Mouse (Mus musculus) heart, postnatal 36 days (tissue): Measurements from ENCODE around the gene Spsb2. TPM values are rescaled to one million over a fixed set of nuclear protein-coding genes. Genes with fewer than 3 reads are reported as not detected.
"Not testable (repeated sequence)": the region's sequence is repeated elsewhere in the genome, so short reads cannot be mapped to it uniquely, and the experiment has no call there.

ENCODE experiments used
- DNase-seq, 2 experiments: peaks; one replicate each; pipeline ENCODE4 v3.0.0; 2021 to 2022
- intact Hi-C: fragments of 180-260 bp; cut with DNase I; formaldehyde crosslinking; loops from one replicate; pipeline ENCODE4 v1.15.1; 2025
- total RNA-seq, 2 experiments: library from RNA; stranded (reverse); gene quantifications; 2 replicates each; pipeline ENCODE4 v1.2.3; 2021

The Spsb2 gene
- total RNA-seq, 2 experiments from 2014 or later: 3.6 to 4.9 TPM

DNA sequence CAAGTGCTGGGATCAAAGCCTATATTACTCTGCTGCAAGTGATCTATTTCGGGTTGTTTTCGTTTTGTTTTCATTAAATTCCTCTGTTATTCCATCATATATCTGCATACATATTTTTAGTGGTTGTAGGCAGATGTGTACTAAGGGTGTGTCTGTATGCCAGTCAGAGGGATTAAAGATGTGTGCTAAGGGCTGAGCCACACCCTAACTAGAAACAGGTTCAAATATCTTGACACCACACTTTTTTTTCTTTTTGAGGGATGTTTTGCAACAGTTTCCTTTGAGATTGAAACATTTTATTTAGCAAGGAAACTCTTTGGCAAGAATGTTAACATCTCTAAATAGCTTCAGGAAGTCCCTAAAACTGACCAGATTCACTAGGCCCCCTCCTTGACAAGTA lies 12.3 kb upstream of the Spsb2 start:
- intact Hi-C loops: no loop called here
- DNase-seq: no peak

GRCm38 (mm10) chr6:124802400-124802799 lies 6.1 kb upstream of the Spsb2 start:
- intact Hi-C loops, DNase-seq: not testable (repeated sequence)

- no peak for DNase-seq
- intact Hi-C loops: no loop called here
Observed at GRCm38 (mm10) chr6:124803061-124803460, 5.4 kb upstream of the Spsb2 start.

- not testable (repeated sequence) for DNase-seq
- intact Hi-C loops: loop anchor here (2.0 kb wide), 1 partner anchor 47 kb away; the partner anchor contains the start of genes Atn1 and Gm45234
Observed at GRCm38 (mm10) chr6:124803691-124804090, 4.8 kb upstream of the Spsb2 start.

- no peak for DNase-seq
- intact Hi-C loops: loop anchor here (2.0 kb wide), 1 partner anchor 48 kb away; the partner anchor contains the start of genes Atn1 and Gm45234
Observed at GRCm38 (mm10) chr6:124804341-124804740, 4.1 kb upstream of the Spsb2 start.

DNA sequence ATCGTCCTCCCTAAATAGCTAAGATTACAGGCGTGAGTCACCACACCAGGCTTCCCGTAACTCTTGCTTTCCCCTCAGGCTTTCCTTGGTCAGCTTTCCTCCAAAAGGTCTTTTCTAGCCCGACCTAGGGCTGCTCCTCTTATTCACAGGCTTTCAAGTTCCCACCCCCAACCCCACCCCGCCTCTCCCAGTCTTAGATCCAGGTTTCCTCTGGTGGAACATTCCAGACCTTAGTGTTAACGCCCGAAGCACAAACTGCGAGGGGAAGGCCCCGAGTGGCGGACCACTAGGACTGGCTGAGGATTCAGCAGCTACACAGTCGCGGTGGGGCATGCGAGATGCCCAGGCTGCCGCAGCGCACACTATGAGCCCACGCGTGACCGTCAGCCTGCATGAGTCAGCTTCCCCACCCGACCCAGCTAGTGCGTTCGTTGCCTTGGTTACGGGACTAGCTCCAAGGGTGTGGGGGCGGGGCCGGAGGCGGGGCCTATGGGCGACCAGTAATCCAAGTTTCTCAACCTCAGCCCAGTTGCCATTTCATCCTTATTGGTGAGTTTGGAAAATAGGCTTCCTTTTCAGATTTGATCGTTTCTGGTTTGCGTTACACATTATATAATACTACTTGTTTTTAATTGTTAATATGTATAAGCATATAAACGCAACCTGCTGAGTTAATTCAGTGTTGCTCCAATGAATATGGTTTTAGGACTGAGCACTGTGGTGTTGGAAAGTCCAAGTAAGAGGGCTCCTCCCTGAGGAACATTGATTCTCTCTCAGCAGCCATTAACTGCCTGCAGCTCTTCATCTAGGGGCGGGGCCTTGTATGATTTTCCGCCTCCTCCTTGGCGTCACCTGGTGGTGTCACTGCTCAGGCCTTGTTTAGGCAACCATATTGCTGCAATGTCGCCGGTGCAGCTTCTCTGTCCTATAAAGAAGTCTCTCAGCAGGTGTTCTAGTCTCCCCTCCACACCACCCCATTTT lies 2.8 kb upstream of the Spsb2 start:
- DNase-seq: peak; percentile 94 to 95
- intact Hi-C loops: loop anchor here (1.0 to 5.0 kb wide), 3 partner anchors 10 to 103 kb away; partner anchors contain the start of genes Atn1 and Gm45234

DNA sequence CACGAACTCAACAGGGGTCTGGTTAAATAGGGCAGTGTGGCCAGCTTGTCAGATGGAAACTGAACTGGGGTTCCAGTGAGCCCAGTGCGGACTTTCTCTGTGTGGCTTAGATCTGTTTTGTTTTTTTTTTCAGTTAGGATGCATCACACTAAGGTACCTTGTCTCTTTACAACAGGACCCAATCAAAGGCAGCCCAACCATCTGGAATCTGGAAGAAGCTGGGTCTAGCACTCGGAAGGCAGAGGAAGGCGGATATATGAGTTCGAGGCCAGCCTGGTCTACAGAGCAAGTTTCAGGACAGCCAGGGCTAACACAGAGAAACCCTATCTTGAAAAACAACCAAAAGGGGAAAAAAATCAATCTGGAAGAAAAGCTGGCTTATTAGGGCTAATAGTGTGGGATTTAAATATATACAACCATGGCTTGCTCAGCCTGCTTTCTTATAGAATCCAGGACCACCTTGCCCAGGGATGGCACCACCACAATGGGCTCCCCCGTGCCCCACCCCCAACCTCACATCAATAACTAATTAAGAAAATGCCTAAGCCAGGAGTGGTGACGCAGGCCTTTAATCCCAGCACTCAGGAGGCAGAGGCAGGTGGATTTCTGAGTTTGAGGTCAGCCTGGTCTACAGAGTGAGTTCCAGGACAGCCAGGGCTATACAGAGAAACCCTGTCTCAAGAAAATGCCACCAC lies 1.9 kb upstream of the Spsb2 start:
- intact Hi-C loops: loop anchor here (5.0 kb wide), 1 partner anchor 104 kb away; no protein-coding TSS in a partner anchor

DNA sequence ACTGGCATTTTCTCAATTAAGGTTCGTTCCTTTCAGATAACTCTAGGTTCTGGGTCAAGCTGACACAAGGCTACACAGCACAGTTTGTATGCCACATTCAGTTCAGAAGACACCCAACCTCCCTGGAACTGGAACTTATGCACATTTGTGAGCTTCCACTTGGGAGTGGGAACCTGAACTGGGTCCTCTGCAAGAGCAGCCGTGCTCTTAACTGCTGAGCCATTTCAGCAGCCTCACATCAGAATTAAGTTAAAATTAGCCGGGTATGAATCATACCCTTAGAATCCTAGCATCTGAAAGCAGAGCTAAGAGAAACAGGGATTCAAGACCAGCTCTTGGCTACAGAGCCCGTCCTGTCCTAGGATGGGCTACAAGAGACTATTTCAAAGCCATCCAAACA lies 1.1 kb upstream of the Spsb2 start:
- DNase-seq: no peak
- intact Hi-C loops: loop anchor here (5.0 kb wide), 1 partner anchor 105 kb away; no protein-coding TSS in a partner anchor

More for the DNA sequence above, 1.9 kb upstream of the Spsb2 start:
- no peak for DNase-seq

- no peak for DNase-seq
- intact Hi-C loops: loop anchor here (5.0 kb wide), 1 partner anchor 106 kb away; no protein-coding TSS in a partner anchor
Observed at GRCm38 (mm10) chr6:124807986-124808357, 489 bp upstream of the Spsb2 start.

GRCm38 (mm10) chr6:124809052-124809774 lies 752 bp downstream of the Spsb2 start:
- intact Hi-C loops: loop anchor here (5.0 kb wide), 1 partner anchor 107 kb away; no protein-coding TSS in a partner anchor
- DNase-seq: peak; percentile 81 to 88

- intact Hi-C loops: loop anchor here (5.0 kb wide), 1 partner anchor 108 kb away; no protein-coding TSS in a partner anchor
- no peak for DNase-seq
Observed at GRCm38 (mm10) chr6:124809775-124810538, 1.5 kb downstream of the Spsb2 start.

DNA sequence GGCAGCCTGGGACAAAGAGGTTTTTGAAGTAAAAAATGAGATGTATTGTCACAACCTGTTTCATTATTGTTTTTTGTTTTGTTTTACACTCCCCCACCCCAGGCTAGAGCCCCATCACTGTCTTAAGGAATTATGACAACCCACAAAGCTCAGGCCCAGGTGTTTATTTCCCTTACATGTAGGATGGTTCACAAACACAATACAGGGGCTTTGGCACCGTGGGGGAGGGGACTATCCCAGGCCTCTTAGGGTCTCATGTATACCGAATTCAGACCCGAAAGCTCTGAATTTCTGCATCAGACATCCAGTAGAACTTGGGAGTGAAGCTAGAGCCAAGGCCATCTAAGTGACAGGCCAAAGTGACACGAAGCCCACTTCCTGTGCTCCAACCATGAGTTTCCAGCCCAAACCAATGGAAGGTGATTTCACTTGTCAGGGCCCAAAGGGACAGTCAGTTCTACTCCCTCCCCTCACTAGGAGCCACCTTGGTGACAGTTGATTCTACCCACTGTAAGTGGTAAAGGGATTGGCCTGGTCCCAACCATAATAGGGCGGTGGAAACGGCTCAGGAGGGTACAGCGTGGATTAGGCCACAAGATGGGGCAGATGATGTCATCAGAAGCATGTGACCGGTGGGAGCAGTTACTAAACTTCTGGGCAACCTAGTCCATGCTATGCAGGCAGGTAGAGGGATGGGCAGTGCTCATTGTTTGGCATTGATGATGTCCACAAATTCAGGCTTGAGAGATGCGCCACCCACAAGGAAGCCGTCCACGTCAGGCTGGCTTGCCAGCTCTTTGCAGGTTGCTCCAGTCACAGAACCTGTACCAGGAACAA lies 2.3 kb downstream of the Spsb2 start:
- DNase-seq, intact Hi-C loops: not testable (repeated sequence)

DNA sequence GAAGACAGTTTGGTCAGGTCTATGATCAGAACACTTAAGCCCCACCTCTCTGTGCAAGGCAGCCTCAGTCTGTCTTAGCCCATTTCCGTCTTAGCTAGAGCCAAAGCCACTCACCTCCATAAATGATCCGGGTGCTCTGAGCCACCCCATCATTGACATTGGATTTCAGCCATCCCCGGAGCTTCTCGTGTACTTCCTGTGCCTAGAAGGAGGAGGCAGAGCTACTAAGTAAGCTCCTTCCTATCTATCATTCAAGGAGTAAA lies 2.9 kb downstream of the Spsb2 start:
- no peak for DNase-seq

GRCm38 (mm10) chr6:124811701-124812560 lies 3.5 kb downstream of the Spsb2 start:
- no peak for DNase-seq
- intact Hi-C loops: no loop called here

More for the DNA sequence above, 2.9 kb downstream of the Spsb2 start:
- intact Hi-C loops: no loop called here

DNA sequence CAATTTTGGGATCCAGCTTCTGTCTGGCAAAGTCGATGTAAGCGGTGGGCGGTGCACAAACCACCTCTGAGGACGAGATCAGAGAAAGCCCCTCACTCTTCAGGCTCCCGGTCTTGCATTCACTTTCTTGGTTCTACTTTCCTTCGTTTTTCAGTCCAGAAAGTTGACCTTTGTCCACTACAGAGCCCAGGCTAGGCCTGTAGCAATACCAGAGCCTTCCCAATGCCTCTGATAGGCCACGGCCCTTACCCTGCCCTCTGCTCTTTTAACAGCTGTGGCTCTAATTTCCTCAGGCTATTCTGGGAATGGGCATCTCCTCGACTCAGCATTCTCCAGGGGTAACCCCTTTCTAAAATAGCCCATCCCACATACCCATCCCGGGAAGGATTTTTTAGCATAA lies 4.4 kb downstream of the Spsb2 start:
- DNase-seq: no peak
- intact Hi-C loops: no loop called here

GRCm38 (mm10) chr6:124813496-124813895 lies 5.0 kb downstream of the Spsb2 start:
- intact Hi-C loops: no loop called here

DNA sequence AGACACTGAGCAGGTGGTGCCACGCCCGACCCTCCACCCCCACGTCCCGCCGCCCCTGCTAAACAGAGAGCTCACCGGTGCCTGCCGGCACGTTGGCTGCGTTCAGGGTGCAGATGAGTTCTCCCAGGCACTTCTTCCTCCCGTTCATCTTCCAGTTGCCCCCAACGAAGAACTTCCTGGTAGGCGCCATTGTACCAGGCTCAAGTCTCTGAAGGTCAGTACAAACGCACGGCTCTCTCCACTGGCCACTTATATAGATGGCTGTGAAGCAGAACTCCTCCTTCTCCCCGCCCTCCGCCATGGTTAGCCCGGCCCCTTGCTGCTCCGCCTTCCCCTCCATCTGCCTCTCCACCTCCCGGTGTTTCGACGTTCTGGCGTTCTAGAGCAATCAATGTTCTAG lies 5.5 kb downstream of the Spsb2 start, which contains the start of gene Tpi1:
Gene Tpi1 (minus strand): TSS at position 364 of the 400 bp plus-strand sequence.
- peak; percentile 90 to 91 for DNase-seq
- intact Hi-C loops: no loop called here

More at GRCm38 (mm10) chr6:124813496-124813895, 5.0 kb downstream of the Spsb2 start:
- peak; percentile 57 to 65 for DNase-seq

DNA sequence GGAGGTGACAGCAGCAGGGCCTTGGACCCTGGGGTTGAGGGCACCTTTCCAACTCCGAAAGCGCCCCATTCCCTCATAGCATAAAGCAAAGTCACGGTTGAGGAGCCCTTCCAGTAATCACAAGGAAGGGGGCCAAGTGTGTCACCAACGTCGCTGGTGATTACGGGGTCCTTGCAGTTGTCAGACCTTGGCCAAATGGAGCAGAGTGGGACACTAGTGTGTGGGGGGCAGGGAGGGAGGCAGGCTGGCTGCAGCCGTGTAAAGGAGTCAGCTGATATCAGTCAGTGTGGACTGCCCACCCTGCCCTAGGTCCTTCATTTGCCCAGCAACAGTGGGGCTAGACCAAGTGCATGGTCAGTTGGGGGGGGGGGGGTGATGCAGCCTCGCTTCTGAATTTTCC lies 6.0 kb downstream of the Spsb2 start:
- intact Hi-C loops: no loop called here
- DNase-seq: no peak
